Mouse (Mus musculus): ENCODE measurements at regions not wholly inside any gene's neighbourhood (a gene's known extent, or its start where the extent isn't known, plus 50 kb on each side); places are given as distances from the start of the nearest gene placed in this dataset.

DNA sequence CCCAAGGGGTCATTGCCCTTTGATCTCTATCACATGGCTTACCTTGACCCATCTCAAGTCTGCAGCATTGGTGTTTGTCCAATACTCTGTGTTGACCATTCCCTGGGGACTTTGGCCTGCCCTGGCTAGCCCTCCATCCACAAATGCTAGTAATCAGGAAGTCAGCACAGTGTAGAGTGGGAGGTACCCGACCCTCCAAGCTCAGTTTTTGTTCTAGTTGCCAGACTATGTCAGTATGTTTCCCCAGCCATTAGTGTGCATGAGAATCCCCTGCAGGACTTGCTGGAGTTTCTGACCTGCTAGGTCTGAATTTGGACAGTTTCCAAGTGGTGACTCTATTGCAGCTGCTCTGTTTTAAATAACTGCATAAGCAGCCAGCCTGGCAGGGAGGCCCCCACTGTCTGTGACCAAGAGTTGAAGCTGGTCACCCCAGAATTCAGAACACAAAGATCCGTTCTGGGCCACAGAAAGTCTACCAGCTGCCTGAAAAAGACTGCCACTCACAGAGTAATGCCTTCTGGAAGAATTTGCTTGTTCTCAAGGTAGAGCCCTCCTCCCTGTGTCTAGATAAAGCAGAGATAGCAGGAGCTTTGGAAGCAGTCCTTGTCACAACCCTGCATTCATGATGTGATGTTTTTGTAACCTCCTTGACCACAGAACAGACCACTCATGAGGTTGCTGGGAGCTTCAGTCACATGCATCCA lies 118.0 kb upstream of the Slc22a23 start:
- no peak for DNase-seq

DNA sequence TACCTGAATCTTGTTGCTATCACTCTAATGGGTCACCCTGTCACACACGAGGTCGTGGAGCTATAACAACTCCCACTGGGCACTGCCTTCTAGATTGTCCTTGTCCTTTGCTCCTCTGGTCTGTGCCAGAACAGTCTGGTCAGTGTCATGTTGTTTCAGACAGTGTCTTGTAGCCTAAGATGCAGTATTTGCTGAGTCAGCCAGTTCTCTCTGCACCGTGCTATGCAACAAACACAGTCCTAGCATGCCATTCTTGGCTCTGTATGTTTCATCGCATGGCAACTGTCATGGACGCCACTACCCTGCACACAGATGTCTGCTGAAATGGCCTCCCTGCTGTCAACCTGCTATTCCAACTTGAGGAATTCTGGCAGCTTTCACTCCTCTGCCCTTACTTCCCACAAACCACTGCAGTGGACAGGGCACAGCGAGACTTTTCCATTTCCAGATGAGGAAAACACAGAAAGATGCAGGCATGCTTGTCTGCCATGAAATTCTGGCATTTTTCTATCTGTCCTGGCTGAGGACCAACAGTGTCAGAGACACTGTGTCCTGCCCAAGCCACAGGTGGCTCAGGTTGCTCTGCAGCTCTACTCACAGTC lies 117.3 kb upstream of the Slc22a23 start:
- intact Hi-C loops (cut with DNase I): no loop called here
- no peak for DNase-seq

More for the DNA sequence above, 118.0 kb upstream of the Slc22a23 start:
- intact Hi-C loops (cut with DNase I): no loop called here

DNA sequence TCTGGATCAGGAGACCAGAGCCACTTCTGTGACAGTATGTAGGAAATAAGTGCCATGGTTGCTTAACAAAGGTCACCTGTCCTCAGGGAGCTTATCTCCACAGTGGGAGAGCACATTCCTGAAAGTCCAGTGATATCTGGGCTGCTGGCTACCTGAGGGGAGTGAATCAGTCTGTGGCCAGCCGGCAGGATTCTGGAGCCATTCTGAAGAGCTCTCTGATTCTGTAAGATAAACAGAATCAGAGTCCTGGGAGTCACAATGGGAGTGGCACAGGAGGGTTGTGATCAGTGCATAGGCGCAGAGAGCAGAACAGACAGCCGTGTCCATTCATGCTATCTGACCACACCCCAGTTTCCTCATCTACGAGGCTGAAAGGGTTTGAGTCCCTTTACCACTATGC lies 116.0 kb upstream of the Slc22a23 start:
- intact Hi-C loops (cut with DNase I): no loop called here
- no peak for DNase-seq

DNA sequence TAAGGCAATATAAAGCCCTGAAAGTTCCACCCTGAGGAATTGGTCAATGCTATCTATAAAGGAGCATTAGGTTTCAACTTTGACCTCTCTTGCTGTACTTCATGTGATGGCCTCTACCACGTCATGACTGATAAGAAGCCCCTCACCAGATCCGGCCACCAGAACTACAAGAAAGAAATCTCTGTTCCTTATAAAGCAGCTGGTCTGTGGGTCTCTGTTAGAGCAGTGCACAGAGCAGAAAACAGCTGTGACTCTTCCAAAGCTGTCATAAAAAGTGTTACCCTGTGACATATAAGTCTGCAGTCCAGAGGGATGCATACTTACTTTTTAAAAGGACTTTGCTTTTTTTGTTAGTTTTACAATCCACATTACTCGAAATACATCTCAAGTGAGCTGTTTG lies 111.1 kb upstream of the Slc22a23 start:
- intact Hi-C loops (cut with DNase I): no loop called here
- no peak for DNase-seq

DNA sequence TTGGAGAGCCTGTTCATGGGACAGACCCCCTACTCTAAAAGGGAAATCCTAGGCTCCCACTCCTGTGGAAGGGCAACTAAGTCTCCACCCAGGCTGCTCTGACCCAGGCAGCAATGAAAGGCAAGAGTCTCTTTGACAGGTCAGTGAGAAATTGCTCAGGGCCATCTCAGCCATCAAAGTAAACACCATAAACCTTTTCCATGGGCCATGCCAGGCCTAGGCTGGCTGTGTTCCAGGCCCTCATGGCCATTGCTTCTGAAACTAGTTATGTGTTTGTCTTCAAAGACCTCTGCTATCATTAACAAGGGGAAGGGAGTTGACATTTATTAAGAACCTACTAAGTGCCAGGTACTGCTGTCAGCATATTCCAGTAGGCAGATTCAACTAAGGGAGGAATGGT lies 101.8 kb upstream of the Slc22a23 start:
- intact Hi-C loops (cut with DNase I): no loop called here
- DNase-seq: no peak

DNA sequence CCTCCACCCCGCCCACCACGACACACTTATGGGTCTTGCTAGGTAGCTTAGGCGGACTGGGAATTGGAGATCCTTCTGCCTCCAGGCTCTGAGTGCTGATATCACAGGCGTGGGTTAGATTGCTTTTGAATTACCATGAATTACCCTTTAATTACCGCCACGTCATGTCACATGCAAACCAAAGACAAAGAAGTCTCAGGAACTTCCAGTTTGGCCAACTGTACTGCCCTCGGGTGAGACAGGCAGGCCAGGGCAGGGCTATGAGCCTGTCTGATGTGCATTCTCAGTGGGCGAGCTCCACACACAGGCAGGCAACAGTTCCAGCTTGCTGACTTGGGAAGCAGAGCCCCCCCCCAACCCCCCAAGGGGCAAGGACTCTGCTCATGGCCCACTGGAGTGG lies 101.3 kb upstream of the Slc22a23 start:
- intact Hi-C loops (cut with DNase I): no loop called here
- no peak for DNase-seq

DNA sequence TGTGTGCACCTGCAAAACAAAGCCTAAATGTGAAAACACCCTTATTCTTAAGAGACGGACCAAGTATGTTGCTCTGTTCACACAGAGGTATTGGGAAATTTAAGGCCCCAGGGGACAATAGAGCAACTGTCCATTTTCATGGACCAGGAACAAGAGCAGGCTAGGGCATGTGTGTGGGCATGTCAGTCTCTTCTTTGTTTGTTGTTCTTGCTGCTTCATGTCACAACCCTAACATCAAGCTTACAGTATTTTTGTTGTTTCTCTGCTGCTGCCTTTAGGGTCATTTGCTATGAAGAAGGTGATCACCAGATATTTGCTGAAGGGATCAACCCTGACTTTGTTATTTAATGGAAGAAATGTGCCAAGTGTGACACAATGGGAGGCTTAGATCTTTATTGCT lies 96.4 kb upstream of the Slc22a23 start:
- intact Hi-C loops (cut with DNase I): no loop called here
- no peak for DNase-seq

DNA sequence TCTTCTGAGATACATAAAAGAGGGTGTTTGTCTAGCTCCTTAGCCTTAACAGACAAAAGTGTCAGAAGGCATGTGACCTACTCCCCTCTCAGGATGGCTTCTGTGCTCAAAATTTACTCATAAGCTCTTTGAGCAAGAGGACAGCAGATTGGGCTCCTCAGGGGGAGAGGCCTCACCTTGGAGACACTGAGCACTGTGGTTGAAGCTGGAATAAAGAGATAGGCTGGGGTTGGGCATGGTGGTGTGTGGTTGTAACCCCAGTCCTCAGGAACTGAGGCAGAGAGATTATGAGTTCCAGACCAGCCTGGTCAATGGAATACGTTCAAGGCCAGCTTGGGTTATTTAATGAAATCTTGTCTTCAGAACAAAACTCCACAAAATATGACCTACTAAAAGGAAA lies 82.5 kb upstream of the Slc22a23 start:
- intact Hi-C loops (cut with DNase I): no loop called here
- DNase-seq: no peak

DNA sequence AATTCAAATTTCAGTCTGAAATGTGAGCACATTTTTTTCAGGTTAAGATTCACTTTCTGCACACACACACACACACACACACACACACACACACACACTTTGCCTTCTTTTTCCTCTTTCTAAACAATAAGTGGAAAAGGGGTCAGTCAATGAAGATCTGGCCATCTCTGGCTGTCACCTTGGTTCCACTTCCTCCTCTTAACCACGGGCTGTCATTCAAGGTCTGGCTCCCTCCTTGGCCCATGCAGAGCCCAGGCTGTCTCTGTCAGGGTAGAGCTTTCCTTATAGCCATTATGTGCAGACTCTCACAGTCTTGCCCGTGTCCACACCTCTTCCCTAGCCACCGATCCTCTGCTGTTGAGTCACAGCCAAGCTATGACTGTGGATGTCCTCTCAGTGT lies 79.9 kb upstream of the Slc22a23 start:
- no peak for DNase-seq
- intact Hi-C loops (cut with DNase I): no loop called here

DNA sequence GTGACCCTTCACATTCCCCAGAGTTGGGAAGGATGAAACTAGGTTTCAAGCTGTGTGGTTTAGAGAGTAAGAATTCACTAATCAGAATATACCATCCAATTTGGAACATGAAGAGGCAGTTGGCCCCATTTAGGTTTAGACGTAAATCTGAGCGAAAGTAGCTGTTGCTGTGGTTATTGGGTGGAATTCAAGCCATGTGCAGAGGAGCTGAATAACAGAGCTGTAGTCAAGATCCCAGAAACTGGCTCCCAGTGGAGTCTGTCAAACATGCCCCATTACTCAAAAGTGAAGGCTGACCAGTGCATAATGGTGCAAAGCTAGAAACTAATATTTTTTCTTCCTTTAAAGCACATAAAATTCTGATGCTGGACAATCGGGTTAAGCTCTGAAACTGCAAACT lies 76.7 kb upstream of the Slc22a23 start:
- intact Hi-C loops (cut with DNase I): no loop called here
- DNase-seq: no peak

DNA sequence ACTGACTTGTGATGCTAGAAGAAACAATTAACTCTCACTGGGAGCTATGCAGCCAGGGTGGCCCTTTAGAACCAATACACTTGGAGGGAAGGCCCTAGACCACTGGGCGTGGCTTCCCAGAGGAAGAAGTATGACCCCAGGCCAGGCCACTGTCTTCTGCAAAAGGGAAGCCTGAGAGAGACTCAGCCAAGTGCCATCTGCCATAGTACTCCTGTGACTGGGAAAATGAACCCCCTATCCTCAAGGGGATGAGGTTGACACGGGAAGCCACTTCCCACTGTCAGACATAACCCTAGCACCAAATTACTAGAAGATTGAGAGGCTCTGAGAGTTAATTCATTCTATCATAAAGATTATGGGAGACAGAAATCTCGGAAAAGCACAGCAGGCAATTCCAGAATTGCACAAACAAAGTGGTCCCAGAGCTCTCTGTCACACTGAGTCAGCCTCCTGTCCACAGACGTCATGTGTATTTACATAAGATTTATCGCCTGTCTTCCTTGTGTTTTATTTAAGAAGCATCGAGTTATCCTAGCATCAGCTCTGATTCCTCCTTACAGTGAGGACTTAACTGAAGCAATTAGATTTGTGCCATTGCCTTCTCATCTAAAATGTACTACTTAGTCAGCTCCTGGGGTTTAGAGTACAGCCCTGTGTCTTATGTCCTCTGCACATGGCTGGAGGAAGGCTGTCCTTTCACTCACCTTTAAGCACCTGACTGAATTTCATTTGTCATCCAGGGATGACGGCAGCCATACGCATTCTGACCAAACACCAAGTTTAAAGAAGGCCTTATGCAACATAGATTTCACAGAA lies 75.6 kb upstream of the Slc22a23 start:
- no peak for DNase-seq
- intact Hi-C loops (cut with DNase I): no loop called here

DNA sequence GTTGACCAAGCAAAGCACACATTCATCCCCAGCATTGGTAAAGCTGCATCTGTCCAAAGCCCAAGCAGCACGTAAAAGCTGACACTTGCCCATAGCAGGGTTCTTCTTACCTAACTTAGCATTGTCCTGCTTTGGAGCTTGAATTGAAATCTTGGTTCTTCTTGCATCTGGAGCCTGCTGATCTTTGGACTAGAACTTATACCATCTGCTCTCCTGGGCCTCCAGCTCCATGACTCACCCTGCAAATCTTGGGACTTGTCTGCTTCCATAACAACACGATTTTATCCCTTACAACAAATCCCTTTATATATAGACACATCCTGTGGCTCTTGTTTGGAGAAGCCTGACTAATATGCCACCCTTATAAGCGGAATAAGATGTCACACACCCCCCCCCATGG lies 74.1 kb upstream of the Slc22a23 start:
- DNase-seq: no peak
- intact Hi-C loops (cut with DNase I): no loop called here

DNA sequence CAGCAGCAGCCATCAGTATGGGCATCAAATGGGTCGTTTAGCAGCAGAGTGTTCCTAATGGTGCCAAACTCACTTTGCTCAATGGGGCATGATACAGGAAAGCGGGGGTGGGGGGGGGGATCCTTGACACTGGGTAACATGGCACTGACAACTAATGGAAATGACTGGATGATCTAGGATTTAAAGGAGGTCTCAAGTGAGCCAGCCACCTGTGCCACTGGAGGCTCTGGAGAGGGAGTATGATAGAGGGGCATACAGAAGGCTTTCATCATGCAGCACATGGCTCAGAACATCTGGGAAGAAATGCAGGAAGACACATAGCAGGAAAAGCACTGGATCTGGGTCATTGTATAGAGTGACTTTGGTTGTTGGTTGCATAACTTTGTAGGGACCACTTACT lies 71.6 kb upstream of the Slc22a23 start:
- no peak for DNase-seq
- intact Hi-C loops (cut with DNase I): no loop called here

DNA sequence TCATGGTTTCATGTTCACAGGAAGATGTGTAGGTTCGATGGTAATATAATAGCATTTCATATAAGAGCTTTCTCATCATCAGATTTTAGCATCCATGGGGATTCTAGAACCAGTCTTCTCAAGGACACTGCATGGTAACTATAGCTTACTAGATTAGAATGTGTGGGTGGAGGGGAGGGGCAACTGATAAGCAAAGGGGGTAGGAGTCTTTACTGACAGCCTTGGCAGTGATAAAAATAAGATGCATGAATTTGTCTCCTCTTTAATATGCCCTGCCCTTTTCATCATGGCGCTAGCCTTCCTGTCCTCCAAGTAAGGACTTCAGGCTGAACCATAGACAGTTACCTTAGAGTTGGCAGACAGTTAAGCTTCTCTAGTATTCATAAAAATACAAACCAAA lies 69.6 kb upstream of the Slc22a23 start:
- intact Hi-C loops (cut with DNase I): no loop called here
- no peak for DNase-seq

DNA sequence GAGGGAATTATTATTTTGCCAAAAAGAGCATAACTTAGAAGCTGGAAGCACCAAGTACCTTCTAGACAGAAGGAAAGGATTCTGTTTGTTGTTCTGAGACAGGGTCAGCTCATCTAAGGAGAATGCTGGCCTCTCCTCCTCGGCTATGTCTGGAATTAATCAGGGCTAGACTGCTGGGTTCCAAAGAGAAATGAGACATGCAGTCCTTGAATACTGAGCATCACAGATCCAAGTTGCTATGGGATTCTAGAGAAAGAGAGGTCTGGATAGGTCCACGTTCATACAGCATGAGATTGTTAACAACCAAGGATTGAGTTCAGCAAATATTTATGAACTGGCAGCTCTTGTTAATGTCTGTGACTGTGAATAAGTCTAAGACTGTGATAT lies 63.7 kb upstream of the Slc22a23 start:
- no peak for DNase-seq
- intact Hi-C loops (cut with DNase I): no loop called here

DNA sequence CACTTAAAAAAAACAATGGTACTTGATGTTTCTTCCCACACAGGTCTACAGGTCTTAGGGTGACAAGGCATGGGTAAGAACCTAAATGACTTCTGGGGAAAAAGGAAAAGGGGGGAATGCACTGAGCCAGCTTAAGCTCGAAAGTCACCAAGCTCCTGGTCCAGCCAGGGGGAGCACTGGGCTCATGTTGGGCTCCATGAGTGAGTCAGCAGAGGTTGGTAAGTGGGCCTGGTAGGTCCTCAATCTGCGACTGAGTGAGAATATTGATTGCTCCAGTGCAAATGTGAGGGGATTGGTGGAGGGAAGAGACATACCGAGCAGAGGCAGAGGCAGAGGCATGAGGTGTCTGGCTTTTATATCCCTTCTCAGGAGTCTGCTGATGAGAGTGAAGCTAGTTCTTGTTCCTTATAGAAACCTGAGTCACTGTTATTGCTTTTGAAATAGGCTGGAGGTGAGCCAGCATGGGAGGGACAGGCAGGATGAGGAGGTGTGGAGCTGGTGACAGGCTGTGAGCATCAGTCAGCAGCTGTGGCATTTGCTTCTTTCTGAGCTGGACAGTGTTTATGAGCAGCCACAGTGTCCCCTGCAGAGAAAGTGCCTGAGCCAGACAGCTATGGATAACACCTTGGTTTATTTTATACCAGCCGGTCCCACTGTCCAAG lies 63.2 kb upstream of the Slc22a23 start:
- intact Hi-C loops (cut with DNase I): no loop called here
- no peak for DNase-seq

DNA sequence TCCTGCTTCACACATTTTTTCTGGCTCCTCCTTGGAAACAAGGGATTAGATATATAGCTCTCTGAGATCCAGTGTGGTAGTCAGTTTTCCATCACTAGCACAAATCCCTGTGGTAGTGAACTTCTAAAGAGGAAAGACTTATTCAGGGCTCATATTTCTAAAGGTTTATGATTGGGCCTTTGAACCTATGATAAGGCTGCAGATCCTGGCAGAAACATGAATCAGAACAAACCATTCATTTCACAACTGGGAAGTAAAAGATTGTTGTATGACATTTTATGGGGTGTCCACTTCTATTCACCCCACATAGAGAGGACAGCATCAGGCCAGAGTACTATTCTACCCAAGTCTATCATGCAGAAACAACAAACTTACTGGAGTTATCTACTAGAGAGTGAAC lies 61.3 kb upstream of the Slc22a23 start:
- intact Hi-C loops (cut with DNase I): no loop called here
- DNase-seq: no peak

DNA sequence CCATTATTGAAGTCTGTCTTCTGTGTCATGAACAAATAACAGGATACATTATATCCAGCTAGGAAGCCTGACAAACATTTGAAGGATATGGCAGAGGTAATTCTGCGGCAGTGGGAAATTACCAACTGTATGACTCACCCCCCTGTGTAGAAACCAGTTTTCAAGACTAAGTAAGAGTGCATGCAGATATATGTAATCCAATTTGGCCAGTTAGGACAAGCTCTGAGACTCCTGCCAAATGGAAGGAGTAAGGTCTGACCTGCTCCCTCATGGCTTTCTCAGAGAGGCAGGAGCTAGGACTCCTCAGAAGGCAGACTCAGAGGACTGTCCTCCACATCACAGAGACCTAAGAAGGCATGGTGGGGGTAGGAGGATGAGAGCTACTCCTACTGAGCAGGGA lies 57.6 kb upstream of the Slc22a23 start:
- intact Hi-C loops (cut with DNase I): no loop called here

DNA sequence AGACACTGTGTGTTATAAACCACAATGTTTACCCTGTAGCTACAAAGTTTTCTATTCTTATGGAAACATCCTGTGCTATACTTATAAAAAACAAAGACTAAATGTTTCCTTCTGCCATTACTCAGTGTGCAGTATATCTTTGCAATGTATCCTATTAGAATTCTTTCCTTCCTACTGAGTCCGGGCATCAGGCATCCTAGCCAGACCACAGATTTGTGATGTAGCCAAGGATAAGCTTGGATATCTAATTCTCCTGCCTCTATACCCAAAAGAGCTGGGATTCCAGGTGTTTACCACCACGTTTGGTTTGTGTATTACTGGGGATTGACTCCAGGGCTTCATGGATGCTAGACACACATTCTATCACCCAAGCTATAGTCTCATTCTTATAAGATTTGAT lies 56.0 kb upstream of the Slc22a23 start:
- DNase-seq: no peak
- intact Hi-C loops (cut with DNase I): no loop called here

More for the DNA sequence above, 57.6 kb upstream of the Slc22a23 start:
- DNase-seq: no peak

DNA sequence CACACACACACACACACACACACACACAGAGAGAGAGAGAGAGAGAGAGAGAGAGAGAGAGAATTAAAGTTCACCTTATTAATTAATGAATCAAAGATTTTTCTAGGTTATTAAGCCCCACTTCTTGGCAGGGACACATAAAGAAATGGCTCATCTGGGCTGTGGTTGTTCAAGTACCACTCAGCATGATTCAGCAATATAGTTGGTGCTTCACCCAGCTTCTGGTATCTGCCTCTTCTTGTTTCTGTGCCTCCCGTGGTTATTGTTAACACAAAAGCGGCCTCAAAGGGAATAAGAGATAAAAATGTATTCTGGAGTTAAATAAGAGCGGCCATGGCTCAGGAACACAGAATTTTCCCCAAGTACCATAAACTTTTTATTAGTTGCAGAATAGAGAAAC lies 53.9 kb upstream of the Slc22a23 start:
- intact Hi-C loops (cut with DNase I): no loop called here
- no peak for DNase-seq

DNA sequence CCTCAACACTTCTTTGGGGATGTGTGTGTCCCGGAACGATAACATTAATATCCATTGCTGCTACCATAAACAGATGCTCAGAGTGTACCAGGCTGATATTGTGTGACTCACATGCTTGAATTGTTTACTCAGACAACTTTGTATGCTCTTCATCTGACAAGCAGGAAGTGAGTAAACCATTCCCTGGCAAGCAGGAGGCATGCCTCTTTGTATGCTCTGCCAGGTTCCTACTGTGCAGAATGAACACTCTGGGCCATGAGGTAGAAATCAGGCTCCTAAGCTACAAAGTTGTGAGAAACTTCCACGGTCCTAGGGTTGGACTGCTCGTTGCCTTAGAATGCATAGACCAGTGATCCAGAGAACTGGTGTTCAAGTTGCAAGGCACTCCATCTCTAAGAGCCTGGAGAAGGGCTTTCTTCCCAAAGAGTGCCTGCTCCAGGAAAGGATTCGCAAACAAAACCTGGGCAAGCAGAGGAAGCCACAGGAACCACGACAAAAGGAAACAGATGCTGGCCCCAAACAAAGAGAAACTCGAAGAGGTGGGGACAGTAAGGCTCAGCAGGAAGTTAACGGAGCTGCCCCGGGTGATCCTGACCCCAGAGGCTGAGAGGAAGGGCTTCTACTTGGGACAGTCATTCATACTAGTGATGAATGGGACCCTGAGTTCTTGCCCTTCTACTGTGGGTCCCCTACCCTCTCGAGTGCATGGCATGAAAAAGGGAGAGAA lies 53.2 kb upstream of the Slc22a23 start:
- intact Hi-C loops (cut with DNase I): no loop called here
- DNase-seq: no peak

Data from heart, postnatal 36 days (tissue).